Mouse (Mus musculus) ovary, adult 2 months (tissue): ENCODE results near the gene Asb12. TPM values are rescaled to one million over a fixed set of nuclear protein-coding genes. Genes with fewer than 3 reads are reported as not detected.

ENCODE experiments used
- polyA plus RNA-seq: library from polyadenylated mRNA; depleted of rRNA; stranded (reverse); fragments of >200 nt; gene quantifications from 2 replicates; pipeline ENCODE4 v1.2.3, GENCODE M21; 2012; rRNA removed

The Asb12 gene
- 0.21 TPM in 1 of 2 replicates, not detected in the other for polyA plus RNA-seq

DNA sequence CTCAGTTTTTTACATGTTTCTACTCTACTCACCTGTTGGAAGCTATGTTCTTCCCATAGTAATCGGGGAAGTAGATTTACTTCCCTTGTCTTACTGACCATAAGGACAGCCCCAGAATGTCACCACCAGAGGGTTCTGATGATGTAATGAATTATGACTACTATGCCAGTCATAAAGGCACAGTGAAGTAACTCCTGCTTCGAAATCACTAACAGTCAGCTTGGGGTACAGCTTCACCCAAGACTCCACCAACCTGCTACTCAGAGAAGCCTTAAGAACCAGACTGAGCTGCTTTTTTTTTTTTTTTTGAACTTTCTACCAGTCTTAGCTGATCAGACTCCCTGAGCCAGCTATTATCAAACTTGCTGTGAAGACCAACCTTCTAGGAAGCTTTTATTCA, at the start of gene Asb12, which contains the start of gene Pfn5:
TSS of gene Asb12 (minus strand) at position 101 of the 400 bp plus-strand sequence.
TSS of gene Pfn5 (plus strand) at position 218 of the 400 bp plus-strand sequence.

GRCm38 (mm10) chrX:95444776-95445111, 113.0 kb downstream of the Asb12 start, which contains the start of gene Amer1:
Gene Amer1 (minus strand): TSS chrX:95444872.

Other genes starting within 250 kb of the Asb12 start
- 2.9 and 3.5 TPM in 2 replicates for gene Amer1, start 113.1 kb downstream of the Asb12 start, polyA plus RNA-seq
- gene Pfn5, start 117 bp upstream of the Asb12 start, polyA plus RNA-seq, result not detected in 2 replicates
- 2.2 and 2.6 TPM in 2 replicates for gene Zc4h2, start 100.5 kb upstream of the Asb12 start, polyA plus RNA-seq
- gene Zc3h12b, start 153.7 kb upstream of the Asb12 start, polyA plus RNA-seq, result 1.8 TPM in 2 replicates